Mouse (Mus musculus): ENCODE measurements around the gene Fars2. TPM values are rescaled to one million over a fixed set of nuclear protein-coding genes. Genes with fewer than 3 reads are reported as not detected.

Gene Fars2
- polyA plus RNA-seq, 1 experiment: 19.4 TPM

GRCm38 (mm10) chr13:36314218-36314617 lies 197.0 kb downstream of the Fars2 start:
- H3K4me1 ChIP-seq (ENCODE audit: control insufficient read depth, insufficient read depth, insufficient read length): no peaks in the 10 kb centered on the region
- no peak for TF ChIP-seq POLR2A (IDR thresholded peaks at IDR 0.05; ENCODE audit: low read depth, low read length)
- TF ChIP-seq CTCF (IDR thresholded peaks at IDR 0.05; ENCODE audit: extremely low read depth, insufficient read depth, insufficient read length, insufficient replicate concordance): no peak
- no peak overlapping the region for H3K27ac ChIP-seq (ENCODE audit: insufficient read depth, low read length)
- no peaks in the 10 kb centered on the region for H3K36me3 ChIP-seq (ENCODE audit: control insufficient read depth, insufficient read depth, low read length)
- no peak overlapping the region for H3K4me3 ChIP-seq (ENCODE audit: extremely low read depth, insufficient read depth, insufficient read length)
- DNase-seq (ENCODE audit: low read depth in 1 of 2, low spot score in 2 of 2): no peak
- no peaks in the 10 kb centered on the region for H3K27me3 ChIP-seq (ENCODE audit: control insufficient read depth, insufficient read depth, low read length)
- WGBS: 85% methylated on average over 8 of the region's 8 CpGs

DNA sequence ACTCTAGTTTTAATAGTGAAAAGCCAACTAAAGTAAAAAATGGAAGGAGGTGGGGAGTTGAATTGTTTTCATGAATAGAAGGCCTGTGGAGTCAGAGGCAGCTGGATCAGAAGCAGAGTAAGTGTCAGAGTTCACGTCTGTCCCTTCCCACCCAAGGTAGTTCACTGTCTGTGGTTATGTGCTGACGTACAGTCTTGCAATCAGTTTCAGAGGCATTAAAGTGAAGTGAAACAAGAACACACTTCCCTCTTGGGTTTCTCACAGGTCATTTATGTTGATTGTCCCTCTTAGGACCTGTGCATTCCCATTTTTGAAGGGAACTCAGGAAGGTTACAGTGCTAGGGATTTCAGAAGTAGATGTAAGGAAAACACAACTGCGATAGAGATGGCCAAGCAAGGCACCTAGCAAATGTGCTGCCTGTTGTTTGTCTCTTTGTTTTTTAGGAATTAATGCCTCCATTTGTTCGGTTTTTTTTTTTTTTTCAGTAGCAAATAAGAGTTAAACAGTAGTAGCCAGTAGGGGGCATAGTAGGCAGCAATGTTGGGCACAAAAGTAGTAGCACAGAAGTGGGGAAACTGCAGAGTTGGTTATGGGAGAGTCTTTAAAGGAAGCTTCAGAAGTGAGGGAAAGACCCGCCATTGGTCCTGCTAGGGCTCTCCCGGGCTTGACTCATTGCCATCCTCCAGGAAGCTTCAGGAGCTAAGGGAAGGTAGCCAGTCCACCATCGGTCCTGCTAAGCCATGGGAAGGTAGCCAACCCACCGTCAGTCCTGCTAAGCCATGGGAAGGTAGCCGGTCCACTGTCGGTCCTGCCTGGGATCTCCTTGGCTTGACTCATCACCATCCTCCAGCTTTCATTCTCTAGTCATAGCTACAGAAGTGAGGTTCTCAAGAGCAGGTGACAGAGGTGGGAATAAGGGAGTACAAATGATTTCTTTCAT lies 197.9 kb downstream of the Fars2 start:
- TF ChIP-seq POLR2A (IDR thresholded peaks at IDR 0.05; ENCODE audit: low read depth, low read length): no peak
- no peak for TF ChIP-seq CTCF (IDR thresholded peaks at IDR 0.05; ENCODE audit: extremely low read depth, insufficient read depth, insufficient read length, insufficient replicate concordance)
- WGBS: 77% methylated on average over 10 of the region's 10 CpGs
- DNase-seq (ENCODE audit: low read depth in 1 of 2, low spot score in 2 of 2): peak in 1 of 2 experiments; percentile 15
- Histone ChIP-seq H3K27me3 (ENCODE audit: control insufficient read depth, insufficient read depth, low read length) (no peaks in the 10 kb centered on the region), H3K36me3 (ENCODE audit: control insufficient read depth, insufficient read depth, low read length) (no peaks in the 10 kb centered on the region), H3K4me1 (ENCODE audit: control insufficient read depth, insufficient read depth, insufficient read length) (no peaks in the 10 kb centered on the region), H3K27ac (ENCODE audit: insufficient read depth, low read length) (no peak overlapping the region), H3K4me3 (ENCODE audit: extremely low read depth, insufficient read depth, insufficient read length) (no peak overlapping the region)

DNA sequence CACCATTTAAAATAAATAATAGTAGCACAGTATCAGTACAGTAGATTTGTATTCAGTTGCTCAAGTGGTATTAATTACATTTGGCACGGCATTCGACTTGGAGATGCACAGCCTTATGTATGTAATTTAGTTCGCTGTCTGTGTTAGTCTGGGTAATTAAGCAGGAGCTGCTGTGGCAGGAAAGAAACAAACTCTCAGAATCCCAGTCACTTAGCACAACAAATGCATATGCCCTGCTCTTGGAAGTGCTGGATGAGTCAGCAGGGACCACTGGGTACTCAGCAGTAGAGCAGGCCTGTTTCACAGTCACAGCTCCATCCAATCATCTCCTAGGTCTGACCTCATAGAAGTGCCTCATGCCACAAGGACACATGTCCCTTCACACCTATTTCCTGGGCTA lies 200.6 kb downstream of the Fars2 start:
- no peak for TF ChIP-seq CTCF (IDR thresholded peaks at IDR 0.05; ENCODE audit: extremely low read depth, insufficient read depth, insufficient read length, insufficient replicate concordance)
- WGBS: 95% methylated on average over 3 of the region's 3 CpGs
- no peak overlapping the region for H3K4me3 ChIP-seq (ENCODE audit: extremely low read depth, insufficient read depth, insufficient read length)
- DNase-seq (ENCODE audit: low read depth in 1 of 2, low spot score in 2 of 2): no peak
- H3K27me3 ChIP-seq (ENCODE audit: control insufficient read depth, insufficient read depth, low read length): no peaks in the 10 kb centered on the region
- no peak overlapping the region for H3K27ac ChIP-seq (ENCODE audit: insufficient read depth, low read length)
- H3K4me1 ChIP-seq (ENCODE audit: control insufficient read depth, insufficient read depth, insufficient read length): no peaks in the 10 kb centered on the region
- no peaks in the 10 kb centered on the region for H3K36me3 ChIP-seq (ENCODE audit: control insufficient read depth, insufficient read depth, low read length)

DNA sequence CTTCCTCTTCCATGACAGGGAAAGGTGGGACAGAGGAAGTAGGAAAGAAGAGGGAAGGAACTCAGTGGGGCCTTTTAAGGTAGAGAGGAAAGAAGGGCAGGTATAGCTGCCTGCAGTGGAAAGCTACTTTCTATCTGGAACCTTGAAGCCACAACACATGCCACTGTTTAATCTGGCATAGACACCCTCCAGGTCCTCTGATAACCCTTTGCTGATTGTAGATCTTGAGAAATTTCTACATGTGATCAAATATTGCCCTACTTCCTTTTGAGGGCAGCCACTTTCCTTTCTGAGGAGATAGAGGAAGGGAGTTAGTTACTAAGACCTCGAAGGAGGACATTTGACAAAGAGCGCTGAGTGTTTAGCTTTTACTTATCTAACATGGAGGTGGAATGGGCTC lies 207.4 kb downstream of the Fars2 start:
- H3K36me3 ChIP-seq (ENCODE audit: control insufficient read depth, insufficient read depth, low read length): no peaks in the 10 kb centered on the region
- no peak overlapping the region for H3K4me3 ChIP-seq (ENCODE audit: extremely low read depth, insufficient read depth, insufficient read length)
- WGBS: 33% methylated on average over 2 of the region's 2 CpGs
- TF ChIP-seq POLR2A (IDR thresholded peaks at IDR 0.05; ENCODE audit: low read depth, low read length) (no peak), CTCF (IDR thresholded peaks at IDR 0.05; ENCODE audit: extremely low read depth, insufficient read depth, insufficient read length, insufficient replicate concordance) (no peak)
- H3K27ac ChIP-seq (ENCODE audit: insufficient read depth, low read length): no peak overlapping the region
- DNase-seq (ENCODE audit: low read depth in 1 of 2, low spot score in 2 of 2): no peak
- peaks cover 3% of the 10 kb centered on the region; the same call in 1 of the 2 replicates for H3K4me1 ChIP-seq (ENCODE audit: control insufficient read depth, insufficient read depth, insufficient read length)
- H3K27me3 ChIP-seq (ENCODE audit: control insufficient read depth, insufficient read depth, low read length): no peaks in the 10 kb centered on the region

DNA sequence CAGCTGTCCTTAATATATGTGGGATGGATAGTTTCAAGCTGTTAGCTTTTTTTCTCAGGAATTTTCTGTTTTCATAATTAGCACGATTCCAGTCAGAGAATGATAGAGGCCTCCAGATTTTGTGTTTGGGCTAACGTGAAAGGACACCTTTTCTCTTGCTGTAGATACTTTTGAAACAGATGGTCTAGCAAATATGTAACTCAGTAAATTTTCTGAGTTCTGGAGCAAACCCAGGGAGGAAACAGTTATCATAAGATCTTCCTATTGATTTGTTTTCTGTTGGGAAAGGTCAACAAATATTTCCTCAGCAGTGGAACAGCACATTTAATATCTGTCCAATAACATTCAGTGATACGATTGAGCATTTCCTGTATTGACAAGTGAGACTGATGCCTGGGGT lies 209.3 kb downstream of the Fars2 start:
- H3K27me3 ChIP-seq (ENCODE audit: control insufficient read depth, insufficient read depth, low read length): no peaks in the 10 kb centered on the region
- WGBS: 85% methylated on average over 3 of the region's 3 CpGs
- H3K36me3 ChIP-seq (ENCODE audit: control insufficient read depth, insufficient read depth, low read length): no peaks in the 10 kb centered on the region
- H3K27ac ChIP-seq (ENCODE audit: insufficient read depth, low read length): no peak overlapping the region
- TF ChIP-seq POLR2A (IDR thresholded peaks at IDR 0.05; ENCODE audit: low read depth, low read length) (no peak), CTCF (IDR thresholded peaks at IDR 0.05; ENCODE audit: extremely low read depth, insufficient read depth, insufficient read length, insufficient replicate concordance) (no peak)
- peaks cover 3% of the 10 kb centered on the region; the same call in 1 of the 2 replicates for H3K4me1 ChIP-seq (ENCODE audit: control insufficient read depth, insufficient read depth, insufficient read length)
- no peak for DNase-seq (ENCODE audit: low read depth in 1 of 2, low spot score in 2 of 2)
- H3K4me3 ChIP-seq (ENCODE audit: extremely low read depth, insufficient read depth, insufficient read length): no peak overlapping the region

- Histone ChIP-seq H3K4me1 (ENCODE audit: control insufficient read depth, insufficient read depth, insufficient read length) (peaks cover 3% of the 10 kb centered on the region; the same call in 1 of the 2 replicates), H3K36me3 (ENCODE audit: control insufficient read depth, insufficient read depth, low read length) (no peaks in the 10 kb centered on the region), H3K4me3 (ENCODE audit: extremely low read depth, insufficient read depth, insufficient read length) (no peak overlapping the region), H3K27me3 (ENCODE audit: control insufficient read depth, insufficient read depth, low read length) (no peaks in the 10 kb centered on the region), H3K27ac (ENCODE audit: insufficient read depth, low read length) (no peak overlapping the region)
- WGBS: 90% methylated on average over 2 of the region's 2 CpGs
- TF ChIP-seq CTCF (IDR thresholded peaks at IDR 0.05; ENCODE audit: extremely low read depth, insufficient read depth, insufficient read length, insufficient replicate concordance): no peak
- TF ChIP-seq POLR2A (IDR thresholded peaks at IDR 0.05; ENCODE audit: low read depth, low read length): no peak
- no peak for DNase-seq (ENCODE audit: low read depth in 1 of 2, low spot score in 2 of 2)
Measured at GRCm38 (mm10) chr13:36329871-36330270, 212.7 kb downstream of the Fars2 start.

GRCm38 (mm10) chr13:36330542-36330941 lies 213.3 kb downstream of the Fars2 start:
- WGBS: 92% methylated on average over 3 of the region's 3 CpGs
- no peak overlapping the region for H3K27ac ChIP-seq (ENCODE audit: insufficient read depth, low read length)
- no peak for DNase-seq (ENCODE audit: low read depth in 1 of 2, low spot score in 2 of 2)

More at GRCm38 (mm10) chr13:36330542-36330941, 213.3 kb downstream of the Fars2 start:
- Histone ChIP-seq H3K4me3 (ENCODE audit: extremely low read depth, insufficient read depth, insufficient read length) (no peak overlapping the region), H3K27me3 (ENCODE audit: control insufficient read depth, insufficient read depth, low read length) (no peaks in the 10 kb centered on the region), H3K36me3 (ENCODE audit: control insufficient read depth, insufficient read depth, low read length) (no peaks in the 10 kb centered on the region), H3K4me1 (ENCODE audit: control insufficient read depth, insufficient read depth, insufficient read length) (no peaks in the 10 kb centered on the region)
- TF ChIP-seq CTCF (IDR thresholded peaks at IDR 0.05; ENCODE audit: extremely low read depth, insufficient read depth, insufficient read length, insufficient replicate concordance): no peak
- no peak for TF ChIP-seq POLR2A (IDR thresholded peaks at IDR 0.05; ENCODE audit: low read depth, low read length)

All from spleen, adult 2 months (tissue).